Mouse (Mus musculus): ENCODE results near the gene Sacm1l. TPM values are rescaled to one million over a fixed set of nuclear protein-coding genes. Genes with fewer than 3 reads are reported as not detected.

Sacm1l gene
- total and polyA plus RNA-seq, 2 experiments from 2014 or later, result 35.1 to 41.7 TPM

- DNase-seq (ENCODE audit: low spot score) (no peak), ATAC-seq (ENCODE audit: low FRiP score) (no peak)
- no peaks in the 10 kb centered on the region for H3K36me3 ChIP-seq (ENCODE audit: insufficient read depth, low read length)
- no peaks in the 10 kb centered on the region for H3K4me1 ChIP-seq (ENCODE audit: insufficient read depth, low read length)
- no peak overlapping the region for H3K4me2 ChIP-seq (ENCODE audit: low read depth, low read length, poor library complexity, severe bottlenecking)
- H3K27me3 ChIP-seq (ENCODE audit: insufficient read depth, low read length), result no peaks in the 10 kb centered on the region
- no peak overlapping the region for H3K27ac ChIP-seq (ENCODE audit: low read depth, low read length)
- TF ChIP-seq CTCF (IDR thresholded peaks at IDR 0.05), result no peak
- 84% methylated on average over 3 of the region's 3 CpGs for WGBS
- no peaks in the 10 kb centered on the region for H3K9me3 ChIP-seq (ENCODE audit: low read length)
- no peak overlapping the region for H3K4me3 ChIP-seq (ENCODE audit: low read depth, low read length)
- no peak overlapping the region for H3K9ac ChIP-seq (replicated peaks; ENCODE audit: low read length, poor library complexity, severe bottlenecking)
Observed at GRCm38 (mm10) chr9:123632993-123633392, 103.4 kb downstream of the Sacm1l start.

- Histone ChIP-seq H3K36me3 (ENCODE audit: insufficient read depth, low read length) (no peaks in the 10 kb centered on the region), H3K4me1 (ENCODE audit: insufficient read depth, low read length) (no peaks in the 10 kb centered on the region), H3K27me3 (ENCODE audit: insufficient read depth, low read length) (no peaks in the 10 kb centered on the region), H3K4me3 (ENCODE audit: low read depth, low read length) (no peak overlapping the region), H3K27ac (ENCODE audit: low read depth, low read length) (no peak overlapping the region), H3K4me2 (ENCODE audit: low read depth, low read length, poor library complexity, severe bottlenecking) (no peak overlapping the region), H3K9me3 (ENCODE audit: low read length) (no peaks in the 10 kb centered on the region), H3K9ac (replicated peaks; ENCODE audit: low read length, poor library complexity, severe bottlenecking) (no peak overlapping the region)
- TF ChIP-seq CTCF (IDR thresholded peaks at IDR 0.05), result no peak
- DNase-seq (ENCODE audit: low spot score), result no peak
- 66% methylated on average over 5 of the region's 5 CpGs for WGBS
- ATAC-seq (ENCODE audit: low FRiP score), result no peak
Observed at GRCm38 (mm10) chr9:123636771-123637170, 107.2 kb downstream of the Sacm1l start.

GRCm38 (mm10) chr9:123638231-123638630, 108.7 kb downstream of the Sacm1l start:
- Histone ChIP-seq H3K4me3 (ENCODE audit: low read depth, low read length) (no peak overlapping the region), H3K27ac (ENCODE audit: low read depth, low read length) (no peak overlapping the region), H3K4me1 (ENCODE audit: insufficient read depth, low read length) (no peaks in the 10 kb centered on the region), H3K27me3 (ENCODE audit: insufficient read depth, low read length) (no peaks in the 10 kb centered on the region), H3K36me3 (ENCODE audit: insufficient read depth, low read length) (no peaks in the 10 kb centered on the region), H3K9ac (replicated peaks; ENCODE audit: low read length, poor library complexity, severe bottlenecking) (no peak overlapping the region), H3K4me2 (ENCODE audit: low read depth, low read length, poor library complexity, severe bottlenecking) (no peak overlapping the region), H3K9me3 (ENCODE audit: low read length) (no peaks in the 10 kb centered on the region)
- ATAC-seq (ENCODE audit: low FRiP score) (no peak), DNase-seq (ENCODE audit: low spot score) (no peak)
- TF ChIP-seq CTCF (IDR thresholded peaks at IDR 0.05), result no peak

- H3K4me3 ChIP-seq (ENCODE audit: low read depth, low read length), result no peak overlapping the region
- no peak overlapping the region for H3K4me2 ChIP-seq (ENCODE audit: low read depth, low read length, poor library complexity, severe bottlenecking)
- no peaks in the 10 kb centered on the region for H3K9me3 ChIP-seq (ENCODE audit: low read length)
- peak; percentile 78 for TF ChIP-seq CTCF (IDR thresholded peaks at IDR 0.05)
- DNase-seq (ENCODE audit: low spot score) (peak; percentile 48), ATAC-seq (ENCODE audit: low FRiP score) (0 out of 2 replicates have a peak, but pooled peaks have one; percentile 44)
- H3K4me1 ChIP-seq (ENCODE audit: insufficient read depth, low read length), result no peaks in the 10 kb centered on the region
- H3K27ac ChIP-seq (ENCODE audit: low read depth, low read length), result no peak overlapping the region
- H3K9ac ChIP-seq (replicated peaks; ENCODE audit: low read length, poor library complexity, severe bottlenecking), result no peak overlapping the region
- no peaks in the 10 kb centered on the region for H3K36me3 ChIP-seq (ENCODE audit: insufficient read depth, low read length)
- WGBS, result 83% methylated on average over 1 of the region's 1 CpGs
- no peaks in the 10 kb centered on the region for H3K27me3 ChIP-seq (ENCODE audit: insufficient read depth, low read length)
Observed at GRCm38 (mm10) chr9:123638668-123639089, 109.1 kb downstream of the Sacm1l start.

GRCm38 (mm10) chr9:123640106-123640505, 110.5 kb downstream of the Sacm1l start:
- ATAC-seq (ENCODE audit: low FRiP score) (no peak), DNase-seq (ENCODE audit: low spot score) (no peak)
- no peak for TF ChIP-seq CTCF (IDR thresholded peaks at IDR 0.05)
- no peaks in the 10 kb centered on the region for H3K27me3 ChIP-seq (ENCODE audit: insufficient read depth, low read length)
- H3K9me3 ChIP-seq (ENCODE audit: low read length), result no peaks in the 10 kb centered on the region
- 85% methylated on average over 1 of the region's 1 CpGs for WGBS
- no peak overlapping the region for H3K27ac ChIP-seq (ENCODE audit: low read depth, low read length)
- H3K9ac ChIP-seq (replicated peaks; ENCODE audit: low read length, poor library complexity, severe bottlenecking), result no peak overlapping the region
- no peak overlapping the region for H3K4me3 ChIP-seq (ENCODE audit: low read depth, low read length)
- no peaks in the 10 kb centered on the region for H3K4me1 ChIP-seq (ENCODE audit: insufficient read depth, low read length)
- no peaks in the 10 kb centered on the region for H3K36me3 ChIP-seq (ENCODE audit: insufficient read depth, low read length)
- no peak overlapping the region for H3K4me2 ChIP-seq (ENCODE audit: low read depth, low read length, poor library complexity, severe bottlenecking)

Other genes with a start within 250 kb of the Sacm1l start
- gene Lars2, start 162.8 kb upstream of the Sacm1l start, total RNA-seq (2014; rRNA removed), result 11.9 and 38.1 TPM in 2 replicates
- 822 and 930 TPM in 2 replicates for gene Lars2, start 162.8 kb upstream of the Sacm1l start, polyA plus RNA-seq (2015; fragmentation: Nextera tagmentation; extraction: Ambion mirVana)
- gene Limd1, start 51.1 kb upstream of the Sacm1l start, total RNA-seq (2014; rRNA removed), result 19.6 and 27.5 TPM in 2 replicates
- 7.9 and 8.0 TPM in 2 replicates for gene Limd1, start 51.1 kb upstream of the Sacm1l start, polyA plus RNA-seq (2015; fragmentation: Nextera tagmentation; extraction: Ambion mirVana)
- 0.47 and 0.55 TPM in 2 replicates for gene Slc6a20b, start 102.8 kb downstream of the Sacm1l start, total RNA-seq (2014; rRNA removed)
- gene Slc6a20b, start 102.8 kb downstream of the Sacm1l start, polyA plus RNA-seq (2015; fragmentation: Nextera tagmentation; extraction: Ambion mirVana), result 0.29 and 0.60 TPM in 2 replicates
- gene Ccr9, start 148.7 kb downstream of the Sacm1l start, total RNA-seq (2014; rRNA removed), result 0.05 and 1.1 TPM in 2 replicates
- gene Ccr9, start 148.7 kb downstream of the Sacm1l start, polyA plus RNA-seq (2015; fragmentation: Nextera tagmentation; extraction: Ambion mirVana), result 0.28 and 0.48 TPM in 2 replicates
- 54.1 and 64.9 TPM in 2 replicates for gene Slc6a20a, start 149.1 kb downstream of the Sacm1l start, total RNA-seq (2014; rRNA removed)
- gene Slc6a20a, start 149.1 kb downstream of the Sacm1l start, polyA plus RNA-seq (2015; fragmentation: Nextera tagmentation; extraction: Ambion mirVana), result 41.8 and 52.4 TPM in 2 replicates
- gene Lztfl1, start 187.9 kb downstream of the Sacm1l start, total RNA-seq (2014; rRNA removed), result 35.4 and 37.0 TPM in 2 replicates
- 44.4 and 47.3 TPM in 2 replicates for gene Lztfl1, start 187.9 kb downstream of the Sacm1l start, polyA plus RNA-seq (2015; fragmentation: Nextera tagmentation; extraction: Ambion mirVana)